Mouse (Mus musculus) liver, embryonic 12.5 days (tissue): ENCODE measurements around the gene Adam19. TPM values are rescaled to one million over a fixed set of nuclear protein-coding genes. Genes with fewer than 3 reads are reported as not detected.
"Not testable (repeated sequence)": the region's sequence is repeated elsewhere in the genome, so short reads cannot be mapped to it uniquely, and the experiment has no call there.

Source experiments
- ATAC-seq: fragments of 200-750 bp; cut with Nextera tagmentation; 2 replicates; pipeline ENCODE4 v1.8.0; 2017; ENCODE audit warnings: moderate number of reproducible peaks, mild to moderate bottlenecking, moderate library complexity
- H3K27ac ChIP-seq: fragments of 300-500 bp; sonication (generic); 2 replicates; pipeline ENCODE4 v1.5.1; 2016; ENCODE audit warnings: mild to moderate bottlenecking
- H3K27me3 ChIP-seq: fragments of 300-500 bp; sonication (generic); replicated peaks from 2 replicates; pipeline ENCODE4 v1.6.1; 2016; ENCODE audit warnings: mild to moderate bottlenecking, moderate library complexity
- H3K36me3 ChIP-seq: fragments of 300-500 bp; sonication (generic); 2 replicates; pipeline ENCODE4 v1.6.1; 2016; ENCODE audit warnings: mild to moderate bottlenecking, moderate library complexity
- H3K4me1 ChIP-seq: fragments of 300-500 bp; sonication (generic); 2 replicates; pipeline ENCODE4 v1.6.1; 2016
- H3K4me2 ChIP-seq: fragments of 300-500 bp; sonication (generic); 2 replicates; pipeline ENCODE4 v1.6.1; 2016; ENCODE audit warnings: mild to moderate bottlenecking, moderate library complexity
- H3K4me3 ChIP-seq: fragments of 300-500 bp; sonication (generic); 2 replicates; pipeline ENCODE4 v1.5.1; 2016; ENCODE audit warnings: mild to moderate bottlenecking, moderate library complexity
- H3K9ac ChIP-seq: fragments of 300-500 bp; sonication (generic); 2 replicates; pipeline ENCODE4 v1.6.1; 2016; ENCODE audit warnings: mild to moderate bottlenecking, moderate library complexity
- H3K9me3 ChIP-seq: fragments of 300-500 bp; sonication (generic); replicated peaks from 2 replicates; pipeline ENCODE4 v1.6.1; 2016; ENCODE audit warnings: mild to moderate bottlenecking, moderate library complexity
- WGBS: fragments of 180-500 bp; shearing (Covaris S2); methylation state at CpG from one replicate; pipeline ENCODE4 v1.1.7; 2016; ENCODE audit not compliant: insufficient replicate concordance; 5-methylcytosine and 5-hydroxymethylcytosine counted together
- polyA plus RNA-seq: library from polyadenylated mRNA; unstranded; fragments of >200 nt; fragmentation: Nextera tagmentation; extraction: Ambion mirVana; gene quantifications from 2 replicates; pipeline ENCODE4 v1.2.1, GENCODE M21; 2016

Adam19 gene
- polyA plus RNA-seq, 1 experiment from 2014 or later, result 3.6 TPM

GRCm38 (mm10) chr11:46168506-46168905, 112.7 kb downstream of the Adam19 start:
- no peak for ATAC-seq
- Histone ChIP-seq H3K27ac (no peak overlapping the region), H3K9ac (no peak overlapping the region), H3K27me3 (peaks cover 54% of the 10 kb centered on the region), H3K4me1 (no peaks in the 10 kb centered on the region), H3K4me3 (no peak overlapping the region), H3K9me3 (no peaks in the 10 kb centered on the region), H3K4me2 (no peak overlapping the region), H3K36me3 (no peaks in the 10 kb centered on the region)
- WGBS, result 70% methylated on average over 7 of the region's 7 CpGs

GRCm38 (mm10) chr11:46169908-46170307, 114.1 kb downstream of the Adam19 start:
- Histone ChIP-seq H3K36me3 (no peaks in the 10 kb centered on the region), H3K4me3 (no peak overlapping the region), H3K9me3 (no peaks in the 10 kb centered on the region), H3K27ac (no peak overlapping the region), H3K27me3 (peaks cover 42% of the 10 kb centered on the region), H3K4me2 (no peak overlapping the region), H3K9ac (no peak overlapping the region), H3K4me1 (no peaks in the 10 kb centered on the region)
- 55% methylated on average over 3 of the region's 3 CpGs for WGBS
- no peak for ATAC-seq

GRCm38 (mm10) chr11:46172128-46172527, 116.3 kb downstream of the Adam19 start:
- no peaks in the 10 kb centered on the region for H3K36me3 ChIP-seq
- H3K9me3 ChIP-seq, result no peaks in the 10 kb centered on the region
- no peak overlapping the region for H3K4me3 ChIP-seq
- H3K27me3 ChIP-seq, result peaks cover 19% of the 10 kb centered on the region
- H3K4me2 ChIP-seq, result no peak overlapping the region
- H3K9ac ChIP-seq, result no peak overlapping the region
- H3K4me1 ChIP-seq, result no peaks in the 10 kb centered on the region
- no peak overlapping the region for H3K27ac ChIP-seq
- ATAC-seq, result no peak
- WGBS, result 74% methylated on average over 9 of the region's 9 CpGs

GRCm38 (mm10) chr11:46176155-46176554, 120.4 kb downstream of the Adam19 start:
- Histone ChIP-seq H3K9ac (no peak overlapping the region), H3K4me2 (no peak overlapping the region), H3K27me3 (no peaks in the 10 kb centered on the region), H3K27ac (no peak overlapping the region), H3K36me3 (no peaks in the 10 kb centered on the region), H3K4me3 (no peak overlapping the region), H3K4me1 (no peaks in the 10 kb centered on the region), H3K9me3 (no peaks in the 10 kb centered on the region)
- 83% methylated on average over 6 of the region's 6 CpGs for WGBS
- ATAC-seq, result no peak

GRCm38 (mm10) chr11:46177246-46178043, 121.7 kb downstream of the Adam19 start:
- Histone ChIP-seq H3K4me1 (no peaks in the 10 kb centered on the region), H3K36me3 (no peaks in the 10 kb centered on the region), H3K9ac (no peak overlapping the region), H3K4me2 (no peak overlapping the region), H3K27ac (no peak overlapping the region), H3K27me3 (no peaks in the 10 kb centered on the region), H3K9me3 (no peaks in the 10 kb centered on the region), H3K4me3 (no peak overlapping the region)
- WGBS, result 65% methylated on average over 10 of the region's 10 CpGs
- no peak for ATAC-seq

- not testable (repeated sequence) for H3K4me1 ChIP-seq, H3K9ac ChIP-seq, H3K36me3 ChIP-seq, H3K4me3 ChIP-seq, ATAC-seq, H3K27ac ChIP-seq, H3K9me3 ChIP-seq, H3K4me2 ChIP-seq, H3K27me3 ChIP-seq
- WGBS, result 76% methylated on average over 1 of the region's 1 CpGs
Observed at GRCm38 (mm10) chr11:46182031-46182430, 126.2 kb downstream of the Adam19 start.

GRCm38 (mm10) chr11:46184946-46185345, 129.2 kb downstream of the Adam19 start:
- Histone ChIP-seq H3K9me3 (no peaks in the 10 kb centered on the region), H3K36me3 (no peaks in the 10 kb centered on the region)

GRCm38 (mm10) chr11:46185486-46185885, 129.7 kb downstream of the Adam19 start:
- H3K4me1 ChIP-seq, result no peaks in the 10 kb centered on the region
- no peaks in the 10 kb centered on the region for H3K36me3 ChIP-seq
- H3K4me2 ChIP-seq, result no peak overlapping the region
- no peak for ATAC-seq
- H3K27ac ChIP-seq, result no peak overlapping the region
- no peak overlapping the region for H3K9ac ChIP-seq
- H3K27me3 ChIP-seq, result no peaks in the 10 kb centered on the region
- WGBS, result 22% methylated on average over 4 of the region's 4 CpGs
- H3K4me3 ChIP-seq, result no peak overlapping the region
- no peaks in the 10 kb centered on the region for H3K9me3 ChIP-seq

More at GRCm38 (mm10) chr11:46184946-46185345, 129.2 kb downstream of the Adam19 start:
- H3K9ac ChIP-seq, result no peak overlapping the region
- no peak for ATAC-seq
- no peak overlapping the region for H3K4me3 ChIP-seq
- H3K27me3 ChIP-seq, result no peaks in the 10 kb centered on the region
- no peaks in the 10 kb centered on the region for H3K4me1 ChIP-seq
- H3K4me2 ChIP-seq, result no peak overlapping the region
- no peak overlapping the region for H3K27ac ChIP-seq
- WGBS, result 62% methylated on average over 3 of the region's 3 CpGs

GRCm38 (mm10) chr11:46188283-46188682, 132.5 kb downstream of the Adam19 start:
- Histone ChIP-seq H3K4me2 (no peak overlapping the region), H3K9ac (no peak overlapping the region), H3K4me1 (no peaks in the 10 kb centered on the region), H3K4me3 (no peak overlapping the region), H3K27ac (no peak overlapping the region), H3K27me3 (no peaks in the 10 kb centered on the region), H3K9me3 (no peaks in the 10 kb centered on the region), H3K36me3 (no peaks in the 10 kb centered on the region)
- no peak for ATAC-seq
- 59% methylated on average over 2 of the region's 2 CpGs for WGBS

GRCm38 (mm10) chr11:46194175-46194574, 138.4 kb downstream of the Adam19 start:
- H3K4me3 ChIP-seq, result no peak overlapping the region
- WGBS, result 66% methylated on average over 4 of the region's 4 CpGs
- 0 out of 2 replicates have a peak, but pooled peaks cover 4% of the 10 kb centered on the region for H3K4me1 ChIP-seq
- H3K9ac ChIP-seq, result no peak overlapping the region
- H3K27ac ChIP-seq, result no peak overlapping the region
- no peaks in the 10 kb centered on the region for H3K27me3 ChIP-seq
- peaks cover 5% of the 10 kb centered on the region; the same call in 1 of the 2 replicates for H3K36me3 ChIP-seq
- ATAC-seq, result no peak
- no peak overlapping the region for H3K4me2 ChIP-seq
- no peaks in the 10 kb centered on the region for H3K9me3 ChIP-seq
